Mouse (Mus musculus): Measurements from ENCODE around the gene Gdf3. TPM values are rescaled to one million over a fixed set of nuclear protein-coding genes. Genes with fewer than 3 reads are reported as not detected.

Gdf3 gene
- polyA plus RNA-seq, 1 experiment from 2014 or later: not detected

Other genes starting within 250 kb of the Gdf3 start
- gene Rimklb, start 111.3 kb downstream of the Gdf3 start, polyA plus RNA-seq (2015; fragmentation: Nextera tagmentation; extraction: Ambion mirVana): 90.9 and 95.0 TPM in 2 replicates
- 2.8 and 4.0 TPM in 2 replicates for gene Mfap5, start 104.2 kb downstream of the Gdf3 start, polyA plus RNA-seq (2015; fragmentation: Nextera tagmentation; extraction: Ambion mirVana)
- 0.45 TPM in 2 replicates for gene Aicda, start 56.3 kb downstream of the Gdf3 start, polyA plus RNA-seq (2015; fragmentation: Nextera tagmentation; extraction: Ambion mirVana)
- gene Apobec1, start 7.6 kb downstream of the Gdf3 start, polyA plus RNA-seq (2015; fragmentation: Nextera tagmentation; extraction: Ambion mirVana): 2.1 and 2.3 TPM in 2 replicates
- gene Dppa3, start 16.3 kb upstream of the Gdf3 start, polyA plus RNA-seq (2015; fragmentation: Nextera tagmentation; extraction: Ambion mirVana): not detected in 2 replicates
- 0.15 TPM in 2 replicates for gene Nanog, start 97.4 kb upstream of the Gdf3 start, polyA plus RNA-seq (2015; fragmentation: Nextera tagmentation; extraction: Ambion mirVana)
- 22.5 and 27.5 TPM in 2 replicates for gene Slc2a3, start 191.6 kb upstream of the Gdf3 start, polyA plus RNA-seq (2015; fragmentation: Nextera tagmentation; extraction: Ambion mirVana)
- gene Foxj2, start 209.8 kb upstream of the Gdf3 start, polyA plus RNA-seq (2015; fragmentation: Nextera tagmentation; extraction: Ambion mirVana): 6.3 and 7.3 TPM in 2 replicates
- gene C3ar1, start 246.1 kb upstream of the Gdf3 start, polyA plus RNA-seq (2015; fragmentation: Nextera tagmentation; extraction: Ambion mirVana): 2.6 and 2.7 TPM in 2 replicates

All from neural tube, embryonic 13.5 days (tissue).